Mouse (Mus musculus): ENCODE measurements around the gene Gm10352.
"Not testable (repeated sequence)": the region's sequence is repeated elsewhere in the genome, so short reads cannot be mapped to it uniquely, and the experiment has no call there.

The Gm10352 gene

DNA sequence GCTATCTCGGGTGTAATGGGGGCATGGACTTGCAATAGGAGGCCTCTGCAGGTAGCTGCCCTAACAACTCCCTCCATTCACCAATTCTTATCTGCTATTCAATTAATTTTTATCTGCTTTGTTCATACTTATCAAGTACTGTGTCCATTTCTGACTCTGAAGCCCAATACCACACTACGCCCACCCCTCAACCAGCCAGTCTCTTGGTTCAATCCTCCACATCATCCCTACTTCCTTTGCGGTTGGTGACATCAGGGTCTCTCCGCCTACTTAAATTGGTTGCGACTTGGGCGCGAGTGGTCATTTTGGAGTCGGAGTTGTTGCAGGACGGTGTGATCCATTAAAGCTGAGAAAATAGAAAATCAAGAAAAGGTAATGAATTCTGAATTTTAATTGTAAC lies at the start of gene Gm10352:
Gm10352 (plus strand) TSS at position 301 of the 400 bp plus-strand sequence.
- not testable (repeated sequence) for DNase-seq (ENCODE audit: low spot score)

- not testable (repeated sequence) for DNase-seq (ENCODE audit: low spot score)
Measured at GRCm38 (mm10) chrY:2932282-2932681, 31.5 kb downstream of the Gm10352 start, which contains the start of gene Gm29289. TSS of gene Gm29289 (plus strand) at chrY:2932582.

Data from ovary, postnatal 10 days (tissue).